Mouse (Mus musculus) testis, adult 2 months (tissue): ENCODE results near the gene Ankrd49.

ENCODE experiments used
- CTCF ChIP-seq: fragments of 200-500 bp; IDR thresholded peaks from 2 replicates; pipeline ENCODE4 v1.5.1; 2012; ENCODE audit warnings: low read depth, mild to moderate bottlenecking, inconsistent platforms, low read length, moderate library complexity; ENCODE audit not compliant: control insufficient read depth, insufficient read depth, insufficient replicate concordance
- POLR2A ChIP-seq: fragments of 200-500 bp; IDR thresholded peaks from 2 replicates; pipeline ENCODE4 v1.6.1; 2012; ENCODE audit warnings: low read depth, mild to moderate bottlenecking, inconsistent platforms, low read length, moderate library complexity; ENCODE audit not compliant: control insufficient read depth

GRCm38 (mm10) chr9:14739498-14740150 is 45.0 kb downstream of the Ankrd49 start:
- no peak for TF ChIP-seq CTCF
- TF ChIP-seq POLR2A: no peak
